Mouse (Mus musculus) forebrain, embryonic 10.5 days (tissue): ENCODE measurements around the gene Atp2b2. TPM values are rescaled to one million over a fixed set of nuclear protein-coding genes. Genes with fewer than 3 reads are reported as not detected.

Experiments used
- DNase-seq: peaks from one replicate; pipeline ENCODE4 v3.0.0-alpha.2; 2017; ENCODE audit warnings: low spot score; ENCODE audit errors: extremely low spot score
- H3K27ac ChIP-seq: fragments of 300-500 bp; sonication (generic); 2 replicates; pipeline ENCODE4 v1.5.1; 2016; ENCODE audit warnings: mild to moderate bottlenecking
- H3K27me3 ChIP-seq: fragments of 300-500 bp; sonication (generic); 2 replicates; pipeline ENCODE4 v1.6.1; 2016; ENCODE audit warnings: mild to moderate bottlenecking; ENCODE audit not compliant: poor library complexity, severe bottlenecking
- H3K36me3 ChIP-seq: fragments of 300-500 bp; sonication (generic); replicated peaks from 2 replicates; pipeline ENCODE4 v1.6.1; 2016; ENCODE audit warnings: mild to moderate bottlenecking, moderate library complexity
- H3K4me1 ChIP-seq: fragments of 300-500 bp; sonication (generic); 2 replicates; pipeline ENCODE4 v1.6.1; 2016
- H3K4me3 ChIP-seq: fragments of 300-500 bp; sonication (generic); 2 replicates; pipeline ENCODE4 v1.5.1; 2016; ENCODE audit warnings: mild to moderate bottlenecking, moderate library complexity
- H3K9me3 ChIP-seq: fragments of 300-500 bp; sonication (generic); 2 replicates; pipeline ENCODE4 v1.6.1; 2016; ENCODE audit warnings: mild to moderate bottlenecking, moderate library complexity
- WGBS: fragments of 180-500 bp; shearing (Covaris S2); methylation state at CpG from one replicate; pipeline ENCODE4 v1.1.7; 2016; 5-methylcytosine and 5-hydroxymethylcytosine counted together
- polyA plus RNA-seq: library from polyadenylated mRNA; unstranded; fragments of >200 nt; fragmentation: Nextera tagmentation; extraction: Ambion mirVana; gene quantifications from 2 replicates; pipeline ENCODE4 v1.2.1, GENCODE M21; 2016

Atp2b2 gene
- polyA plus RNA-seq, 1 experiment from 2014 or later = 1.4 TPM

- DNase-seq = peak; percentile 34
- H3K9me3 ChIP-seq = no peaks in the 10 kb centered on the region
- H3K4me3 ChIP-seq = no peak overlapping the region
- peaks cover 35% of the 10 kb centered on the region for H3K4me1 ChIP-seq
- WGBS = 13% methylated on average over 3 of the region's 3 CpGs
- no peaks in the 10 kb centered on the region for H3K27me3 ChIP-seq
- no peak overlapping the region for H3K27ac ChIP-seq
- H3K36me3 ChIP-seq = no peaks in the 10 kb centered on the region
Observed at GRCm38 (mm10) chr6:113962811-113963210, 79.6 kb downstream of the Atp2b2 start.

- no peaks in the 10 kb centered on the region for H3K36me3 ChIP-seq
- no peak for DNase-seq
- H3K4me3 ChIP-seq = no peak overlapping the region
- no peaks in the 10 kb centered on the region for H3K27me3 ChIP-seq
- H3K9me3 ChIP-seq = no peaks in the 10 kb centered on the region
- H3K4me1 ChIP-seq = peaks cover 41% of the 10 kb centered on the region
- H3K27ac ChIP-seq = no peak overlapping the region
- 87% methylated on average over 2 of the region's 2 CpGs for WGBS
Observed at GRCm38 (mm10) chr6:113961658-113962057, 80.8 kb downstream of the Atp2b2 start.

- Histone ChIP-seq H3K4me1 (peaks cover 30% of the 10 kb centered on the region), H3K27me3 (no peaks in the 10 kb centered on the region), H3K36me3 (no peaks in the 10 kb centered on the region), H3K4me3 (no peak overlapping the region), H3K9me3 (no peaks in the 10 kb centered on the region), H3K27ac (no peak overlapping the region)
- no peak for DNase-seq
- 76% methylated on average over 1 of the region's 1 CpGs for WGBS
Observed at GRCm38 (mm10) chr6:113959336-113959735, 83.1 kb downstream of the Atp2b2 start.

GRCm38 (mm10) chr6:113958714-113959113 lies 83.7 kb downstream of the Atp2b2 start:
- DNase-seq = no peak
- WGBS = 71% methylated on average over 2 of the region's 2 CpGs
- H3K4me3 ChIP-seq = no peak overlapping the region
- H3K27me3 ChIP-seq = no peaks in the 10 kb centered on the region
- peaks cover 30% of the 10 kb centered on the region for H3K4me1 ChIP-seq
- no peak overlapping the region for H3K27ac ChIP-seq
- H3K9me3 ChIP-seq = no peaks in the 10 kb centered on the region
- no peaks in the 10 kb centered on the region for H3K36me3 ChIP-seq

- H3K36me3 ChIP-seq = no peaks in the 10 kb centered on the region
- no peak for DNase-seq
- H3K4me1 ChIP-seq = peaks cover 30% of the 10 kb centered on the region
- H3K27me3 ChIP-seq = no peaks in the 10 kb centered on the region
- no peak overlapping the region for H3K27ac ChIP-seq
- H3K4me3 ChIP-seq = no peak overlapping the region
- 83% methylated on average over 5 of the region's 5 CpGs for WGBS
- H3K9me3 ChIP-seq = no peaks in the 10 kb centered on the region
Observed at GRCm38 (mm10) chr6:113958003-113958402, 84.4 kb downstream of the Atp2b2 start.

GRCm38 (mm10) chr6:113957232-113957940 lies 85.0 kb downstream of the Atp2b2 start:
- WGBS = 88% methylated on average over 19 of the region's 19 CpGs
- Histone ChIP-seq H3K9me3 (no peaks in the 10 kb centered on the region), H3K27ac (no peak overlapping the region)

GRCm38 (mm10) chr6:113947515-113947914 lies 94.9 kb downstream of the Atp2b2 start:
- no peak overlapping the region for H3K4me3 ChIP-seq
- no peak overlapping the region for H3K27ac ChIP-seq
- H3K36me3 ChIP-seq = no peaks in the 10 kb centered on the region
- DNase-seq = no peak
- no peaks in the 10 kb centered on the region for H3K9me3 ChIP-seq
- peaks cover 8% of the 10 kb centered on the region for H3K27me3 ChIP-seq
- peaks cover 16% of the 10 kb centered on the region for H3K4me1 ChIP-seq
- 90% methylated on average over 8 of the region's 8 CpGs for WGBS

More at GRCm38 (mm10) chr6:113957232-113957940, 85.0 kb downstream of the Atp2b2 start:
- DNase-seq = no peak
- H3K36me3 ChIP-seq = no peaks in the 10 kb centered on the region
- H3K4me3 ChIP-seq = no peak overlapping the region
- peaks cover 30% of the 10 kb centered on the region for H3K4me1 ChIP-seq
- no peaks in the 10 kb centered on the region for H3K27me3 ChIP-seq

- peaks cover 54% of the 10 kb centered on the region for H3K4me1 ChIP-seq
- 27% methylated on average over 12 of the region's 12 CpGs for WGBS
- H3K4me3 ChIP-seq = no peak overlapping the region
- H3K27me3 ChIP-seq = peaks cover 34% of the 10 kb centered on the region
- H3K27ac ChIP-seq = peak overlapping the region; percentile 76
- H3K36me3 ChIP-seq = no peaks in the 10 kb centered on the region
- DNase-seq = no peak
- H3K9me3 ChIP-seq = no peaks in the 10 kb centered on the region
Observed at GRCm38 (mm10) chr6:113942355-113942754, 100.1 kb downstream of the Atp2b2 start.

GRCm38 (mm10) chr6:113941324-113941723 lies 101.1 kb downstream of the Atp2b2 start:
- 92% methylated on average over 5 of the region's 5 CpGs for WGBS
- H3K36me3 ChIP-seq = no peaks in the 10 kb centered on the region
- no peaks in the 10 kb centered on the region for H3K9me3 ChIP-seq
- peaks cover 34% of the 10 kb centered on the region for H3K27me3 ChIP-seq
- H3K27ac ChIP-seq = peak overlapping the region; percentile 76
- no peak overlapping the region for H3K4me3 ChIP-seq
- peaks cover 64% of the 10 kb centered on the region for H3K4me1 ChIP-seq
- DNase-seq = no peak

- peaks cover 81% of the 10 kb centered on the region for H3K4me1 ChIP-seq
- 89% methylated on average over 8 of the region's 8 CpGs for WGBS
- no peak overlapping the region for H3K4me3 ChIP-seq
- H3K36me3 ChIP-seq = no peaks in the 10 kb centered on the region
- H3K9me3 ChIP-seq = no peaks in the 10 kb centered on the region
- H3K27me3 ChIP-seq = peaks cover 29% of the 10 kb centered on the region
- peak overlapping the region; percentile 75 for H3K27ac ChIP-seq
- DNase-seq = no peak
Observed at GRCm38 (mm10) chr6:113939442-113939841, 103.0 kb downstream of the Atp2b2 start.

GRCm38 (mm10) chr6:113936811-113937508 lies 105.5 kb downstream of the Atp2b2 start:
- DNase-seq = peak; percentile 82
- H3K9me3 ChIP-seq = no peaks in the 10 kb centered on the region
- 26% methylated on average over 6 of the region's 6 CpGs for WGBS
- H3K27me3 ChIP-seq = peaks cover 25% of the 10 kb centered on the region
- H3K4me1 ChIP-seq = peaks cover 88% of the 10 kb centered on the region
- H3K36me3 ChIP-seq = no peaks in the 10 kb centered on the region
- no peak overlapping the region; the same call in 1 of the 2 replicates for H3K4me3 ChIP-seq
- H3K27ac ChIP-seq = peak overlapping the region; percentile 88

- Histone ChIP-seq H3K36me3 (no peaks in the 10 kb centered on the region), H3K4me1 (peaks cover 80% of the 10 kb centered on the region), H3K27ac (peak overlapping the region; percentile 88), H3K9me3 (no peaks in the 10 kb centered on the region), H3K4me3 (no peak overlapping the region), H3K27me3 (peaks cover 17% of the 10 kb centered on the region)
- DNase-seq = no peak
- 66% methylated on average over 8 of the region's 8 CpGs for WGBS
Observed at GRCm38 (mm10) chr6:113936111-113936510, 106.3 kb downstream of the Atp2b2 start.

- Histone ChIP-seq H3K36me3 (no peaks in the 10 kb centered on the region), H3K27me3 (peaks cover 7% of the 10 kb centered on the region; the same call in 1 of the 2 replicates)
- WGBS = 77% methylated on average over 8 of the region's 8 CpGs
Observed at GRCm38 (mm10) chr6:113934692-113935091, 107.7 kb downstream of the Atp2b2 start.

More at GRCm38 (mm10) chr6:113934692-113935091, 107.7 kb downstream of the Atp2b2 start:
- H3K4me3 ChIP-seq = no peak overlapping the region
- H3K4me1 ChIP-seq = peaks cover 66% of the 10 kb centered on the region
- no peaks in the 10 kb centered on the region for H3K9me3 ChIP-seq
- no peak for DNase-seq
- H3K27ac ChIP-seq = peak overlapping the region; percentile 78
